Mouse (Mus musculus) embryonic fibroblast, embryonic 13.5 days (primary cell): ENCODE measurements at regions not wholly inside any gene's neighbourhood (a gene's known extent, or its start where the extent isn't known, plus 50 kb on each side); places are given as distances from the start of the nearest gene placed in this dataset.

Experiments
- CTCF ChIP-seq: IDR thresholded peaks from 2 replicates; pipeline ENCODE4 v1.5.1; 2011; ENCODE audit warnings: mild to moderate bottlenecking, control low read depth, low read length, moderate library complexity, borderline replicate concordance; ENCODE audit not compliant: insufficient read depth
- POLR2A ChIP-seq: IDR thresholded peaks from 2 replicates; pipeline ENCODE4 v1.6.1; 2011; ENCODE audit warnings: low read depth, mild to moderate bottlenecking, control low read depth, low read length, moderate library complexity

DNA sequence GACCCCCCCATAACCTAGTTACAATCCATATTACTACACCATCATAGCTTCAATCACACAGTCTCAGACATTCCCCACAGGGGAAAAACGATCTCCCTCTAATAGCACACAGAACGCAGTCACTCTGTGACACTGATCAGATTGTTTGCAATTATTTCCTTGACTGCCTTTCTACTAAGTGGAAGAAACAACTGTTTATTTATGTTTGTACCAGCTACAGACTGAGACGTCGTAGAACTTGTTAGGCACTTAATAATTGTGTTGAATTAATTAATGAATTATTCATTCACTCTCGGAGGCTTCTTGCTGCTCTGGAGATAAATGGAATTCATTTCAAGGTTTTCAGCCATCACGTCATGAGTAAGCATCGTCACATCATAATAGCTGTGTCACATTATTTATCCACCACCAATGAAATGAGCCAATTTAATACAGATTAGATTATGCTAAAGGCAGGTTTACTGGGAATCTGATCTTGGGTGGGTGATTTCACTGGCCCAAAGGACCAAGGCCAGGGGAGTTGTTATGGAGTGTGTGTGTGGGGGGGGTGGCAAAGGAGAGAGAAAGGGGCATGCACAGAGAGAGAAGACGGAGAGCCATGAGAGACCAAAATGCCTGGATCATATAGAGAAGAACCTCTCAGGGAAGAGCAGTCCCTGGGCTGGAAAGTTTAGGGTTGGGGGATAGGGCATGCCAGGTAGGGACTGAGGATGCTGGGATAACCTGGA lies 355.7 kb upstream of the Zwint start:
- TF ChIP-seq CTCF (no peak), POLR2A (no peak)
